Mouse (Mus musculus): ENCODE results near the gene Slmap. TPM values are rescaled to one million over a fixed set of nuclear protein-coding genes. Genes with fewer than 3 reads are reported as not detected.

The Slmap gene
- total and polyA plus RNA-seq, 3 experiments, result 19.0 to 61.0 (median 51.0) TPM

GRCm38 (mm10) chr14:26481457-26481856 lies 53.3 kb downstream of the Slmap start (continued):
- TF ChIP-seq USF2 (conservative IDR thresholded peaks at IDR 0.05; ENCODE audit: low read depth, low read length), result no peak
- TF ChIP-seq E2F4 (IDR thresholded peaks at IDR 0.05; ENCODE audit: insufficient replicate concordance, low read depth, low read length), result no peak
- no peak for TF ChIP-seq POLR2A (IDR thresholded peaks at IDR 0.05; ENCODE audit: low read depth, low read length)
- TF ChIP-seq SMC3 (IDR thresholded peaks at IDR 0.05; ENCODE audit: low read depth, low read length), result no peak
- peak; percentile 70 for TF ChIP-seq JUN (IDR thresholded peaks at IDR 0.05; ENCODE audit: insufficient read depth, low read depth, low read length)
- TF ChIP-seq HCFC1 (IDR thresholded peaks at IDR 0.05; ENCODE audit: low read depth, low read length), result no peak
- TF ChIP-seq NRF1 (IDR thresholded peaks at IDR 0.05; ENCODE audit: low read depth, low read length), result no peak
- TF ChIP-seq USF1 (IDR thresholded peaks at IDR 0.05; ENCODE audit: low read depth, low read length), result no peak
- TF ChIP-seq JUND (conservative IDR thresholded peaks at IDR 0.05; ENCODE audit: low read depth, low read length), result peak; percentile 95
- TF ChIP-seq MAX (IDR thresholded peaks at IDR 0.05; ENCODE audit: low read length), result no peak
- no peak for TF ChIP-seq ZNF384 (IDR thresholded peaks at IDR 0.05; ENCODE audit: low read depth, low read length)
- TF ChIP-seq MYC (IDR thresholded peaks at IDR 0.05; ENCODE audit: low read depth, low read length), result 0 out of 2 replicates have a peak, but pooled peaks have one; percentile 12
- peak; percentile 87 for TF ChIP-seq IRF4 (IDR thresholded peaks at IDR 0.05; ENCODE audit: low read depth, low read length)
- no peak for TF ChIP-seq TCF12 (IDR thresholded peaks at IDR 0.05; ENCODE audit: low read depth, low read length)
- TF ChIP-seq KAT2A (IDR thresholded peaks at IDR 0.05; ENCODE audit: insufficient replicate concordance, low read length), result no peak
- TF ChIP-seq ETS1 (conservative IDR thresholded peaks at IDR 0.05; ENCODE audit: low read depth, low read length), result no peak

GRCm38 (mm10) chr14:26477738-26478137 lies 57.0 kb downstream of the Slmap start:
- dilution Hi-C loops (cut with MboI; ENCODE audit: extremely low pct_ligation_motif_present, extremely low pct_unique_long_range_greater_than_20kb, low sequenced_read_pairs) (no loop called here), in situ Hi-C loops (cut with MboI; ENCODE audit: low pct_ligation_motif_present, low pct_unique_long_range_greater_than_20kb, low sequenced_read_pairs) (loop anchor here (25.0 kb wide), 1 partner anchor 535 kb away; no protein-coding TSS in a partner anchor)
- TF ChIP-seq KAT2A (IDR thresholded peaks at IDR 0.05; ENCODE audit: insufficient replicate concordance, low read length) (no peak), TBP (conservative IDR thresholded peaks at IDR 0.05; ENCODE audit: low read depth, low read length) (no peak), ZNF384 (IDR thresholded peaks at IDR 0.05; ENCODE audit: low read depth, low read length) (peak; percentile 67), MYC (IDR thresholded peaks at IDR 0.05; ENCODE audit: low read depth, low read length) (peak; percentile 58; the same call in 1 of the 2 replicates), POLR2AphosphoS2 (IDR thresholded peaks at IDR 0.05; ENCODE audit: low read depth, low read length) (no peak), POLR2A (IDR thresholded peaks at IDR 0.05; ENCODE audit: low read depth, low read length) (no peak), IRF4 (IDR thresholded peaks at IDR 0.05; ENCODE audit: low read depth, low read length) (peak; percentile 47; the same call in 1 of the 2 replicates), ELF1 (IDR thresholded peaks at IDR 0.05; ENCODE audit: low read depth, low read length) (no peak), TCF12 (IDR thresholded peaks at IDR 0.05; ENCODE audit: low read depth, low read length) (peak; percentile 44; the same call in 1 of the 2 replicates), E2F4 (IDR thresholded peaks at IDR 0.05; ENCODE audit: insufficient replicate concordance, low read depth, low read length) (no peak), USF1 (IDR thresholded peaks at IDR 0.05; ENCODE audit: low read depth, low read length) (no peak), BHLHE40 (IDR thresholded peaks at IDR 0.05; ENCODE audit: low read depth, low read length) (peak; percentile 71), EP300 (IDR thresholded peaks at IDR 0.05; ENCODE audit: low read length) (peak; percentile 51), MEF2A (IDR thresholded peaks at IDR 0.05; ENCODE audit: borderline replicate concordance, low read depth, low read length) (no peak), RAD21 (IDR thresholded peaks at IDR 0.05; ENCODE audit: low read depth, low read length) (peak; percentile 45), SIN3A (IDR thresholded peaks at IDR 0.05; ENCODE audit: low read length) (peak; percentile 55; the same call in 1 of the 2 replicates), MAFK (IDR thresholded peaks at IDR 0.05; ENCODE audit: insufficient replicate concordance, low read length) (no peak), JUND (conservative IDR thresholded peaks at IDR 0.05; ENCODE audit: low read depth, low read length) (0 out of 2 replicates have a peak, but pooled peaks have one; percentile 15), USF2 (conservative IDR thresholded peaks at IDR 0.05; ENCODE audit: low read depth, low read length) (no peak), NRF1 (IDR thresholded peaks at IDR 0.05; ENCODE audit: low read depth, low read length) (no peak), MAX (IDR thresholded peaks at IDR 0.05; ENCODE audit: low read length) (0 out of 2 replicates have a peak, but pooled peaks have one; percentile 48), MAZ (IDR thresholded peaks at IDR 0.05; ENCODE audit: low read depth, low read length) (no peak), NELFE (IDR thresholded peaks at IDR 0.05; ENCODE audit: low read depth, low read length) (no peak), ZMIZ1 (IDR thresholded peaks at IDR 0.05; ENCODE audit: low read depth, low read length) (no peak), HCFC1 (IDR thresholded peaks at IDR 0.05; ENCODE audit: low read depth, low read length) (no peak), ETS1 (conservative IDR thresholded peaks at IDR 0.05; ENCODE audit: low read depth, low read length) (no peak; the same call in 1 of the 2 replicates), ZC3H11A (IDR thresholded peaks at IDR 0.05; ENCODE audit: low read depth, low read length) (no peak), CHD1 (IDR thresholded peaks at IDR 0.05; ENCODE audit: low read depth, low read length) (no peak), RCOR1 (conservative IDR thresholded peaks at IDR 0.05; ENCODE audit: low read depth, low read length) (no peak), MXI1 (IDR thresholded peaks at IDR 0.05; ENCODE audit: low read depth, low read length) (peak; percentile 33; the same call in 1 of the 2 replicates), CTCF (conservative IDR thresholded peaks at IDR 0.05 in 1 of 2, IDR thresholded peaks at IDR 0.05 in 1 of 2; ENCODE audit: low read depth in 2 of 2, low read length in 2 of 2) (peak in 1 of 2 experiments; percentile 51; a peak in 2 of 4 replicates)
- Histone ChIP-seq H3K9me3 (replicated peaks; ENCODE audit: low read length) (no peaks in the 10 kb centered on the region), H3K4me1 (ENCODE audit: control insufficient read depth in 1 of 2, insufficient read depth in 2 of 2) (peaks cover 4 to 77% of the 10 kb centered on the region in 2 experiments; a peak in 3 of 4 replicates), H3K79me2 (replicated peaks; ENCODE audit: control insufficient read depth, extremely low read depth, insufficient read depth, poor library complexity, severe bottlenecking) (no peaks in the 10 kb centered on the region; the same call in 1 of the 2 replicates), H3K27me3 (replicated peaks) (no peaks in the 10 kb centered on the region), H3K4me2 (ENCODE audit: insufficient read depth, low read depth, poor library complexity, severe bottlenecking) (no peak overlapping the region; the same call in 1 of the 2 replicates), H3K27ac (ENCODE audit: insufficient read depth, low read depth) (no peak overlapping the region), H3K9ac (ENCODE audit: insufficient read depth, low read depth) (peak overlapping the region; percentile 26; the same call in 1 of the 2 replicates), H3K4me3 (replicated peaks in 1 of 3; ENCODE audit: low read depth in 2 of 3, low read length in 2 of 3, poor library complexity in 1 of 3) (no peak overlapping the region), H3K36me3 (replicated peaks in 1 of 2; ENCODE audit: control insufficient read depth in 1 of 2, insufficient read depth in 1 of 2, low read length in 1 of 2) (peaks cover 0 to 6% of the 10 kb centered on the region in 2 experiments)
- peak; percentile 87 for DNase-seq (ENCODE audit: extremely low read depth)
